Mouse (Mus musculus) right cerebral cortex, postnatal 14 days (tissue): ENCODE measurements at regions not wholly inside any gene's neighbourhood (a gene's known extent, or its start where the extent isn't known, plus 50 kb on each side); places are given as distances from the start of the nearest gene placed in this dataset.
"Not testable (repeated sequence)": the region's sequence is repeated elsewhere in the genome, so short reads cannot be mapped to it uniquely, and the experiment has no call there.

Experiments
- DNase-seq: peaks from one replicate; pipeline ENCODE4 v3.0.0; 2022

GRCm38 (mm10) chr13:26426639-26427038 is 343.3 kb downstream of the Hdgfl1 start:
- DNase-seq: no peak

GRCm38 (mm10) chr13:26424513-26424912 is 345.5 kb downstream of the Hdgfl1 start:
- DNase-seq: no peak

- no peak for DNase-seq
Observed at GRCm38 (mm10) chr13:26405757-26406156, 364.2 kb downstream of the Hdgfl1 start.

GRCm38 (mm10) chr13:26404707-26405106 is 365.3 kb downstream of the Hdgfl1 start:
- no peak for DNase-seq

GRCm38 (mm10) chr13:26387861-26388621 is 381.9 kb downstream of the Hdgfl1 start:
- DNase-seq: no peak

- no peak for DNase-seq
Observed at GRCm38 (mm10) chr13:26382631-26383030, 387.3 kb downstream of the Hdgfl1 start.

GRCm38 (mm10) chr13:26382154-26382553 is 387.8 kb downstream of the Hdgfl1 start:
- no peak for DNase-seq

GRCm38 (mm10) chr13:26375546-26375945 is 394.4 kb downstream of the Hdgfl1 start:
- DNase-seq: no peak

GRCm38 (mm10) chr13:26365911-26366310 is 404.1 kb downstream of the Hdgfl1 start:
- not testable (repeated sequence) for DNase-seq

- DNase-seq: no peak
Observed at GRCm38 (mm10) chr13:26356341-26356740, 413.6 kb downstream of the Hdgfl1 start.

- no peak for DNase-seq
Observed at GRCm38 (mm10) chr13:26354421-26354820, 415.5 kb downstream of the Hdgfl1 start.

- DNase-seq: no peak
Observed at GRCm38 (mm10) chr13:26350510-26350909, 419.5 kb downstream of the Hdgfl1 start.

GRCm38 (mm10) chr13:26338795-26339194 is 431.2 kb downstream of the Hdgfl1 start:
- DNase-seq: no peak

- no peak for DNase-seq
Observed at GRCm38 (mm10) chr13:26325066-26325465, 444.9 kb downstream of the Hdgfl1 start.

- no peak for DNase-seq
Observed at GRCm38 (mm10) chr13:26324633-26325032, 445.3 kb downstream of the Hdgfl1 start.

- no peak for DNase-seq
Observed at GRCm38 (mm10) chr13:26318557-26318956, 451.4 kb downstream of the Hdgfl1 start.

- DNase-seq: no peak
Observed at GRCm38 (mm10) chr13:26312246-26313010, 457.5 kb downstream of the Hdgfl1 start.

GRCm38 (mm10) chr13:26284073-26284444 is 485.9 kb downstream of the Hdgfl1 start:
- no peak for DNase-seq

GRCm38 (mm10) chr13:26283397-26284072 is 486.4 kb downstream of the Hdgfl1 start:
- DNase-seq: no peak

GRCm38 (mm10) chr13:26282291-26282690 is 487.7 kb downstream of the Hdgfl1 start:
- DNase-seq: no peak

GRCm38 (mm10) chr13:26272850-26273249 is 497.1 kb downstream of the Hdgfl1 start:
- DNase-seq: no peak

- no peak for DNase-seq
Observed at GRCm38 (mm10) chr13:26267501-26267900, 502.5 kb downstream of the Hdgfl1 start.

- DNase-seq: no peak
Observed at GRCm38 (mm10) chr13:26235941-26236340, 534.0 kb downstream of the Hdgfl1 start.

- DNase-seq: no peak
Observed at GRCm38 (mm10) chr13:26234703-26235102, 535.3 kb downstream of the Hdgfl1 start.
